Mouse (Mus musculus): ENCODE results near the gene Stap2.

GRCm38 (mm10) chr17:56034040-56034725 lies 28.8 kb upstream of the Stap2 start:
- TF ChIP-seq CTCF (IDR thresholded peaks at IDR 0.05; ENCODE audit: control insufficient read depth, insufficient read depth, low read length) = no peak
- no peak for TF ChIP-seq POLR2A (IDR thresholded peaks at IDR 0.05; ENCODE audit: borderline replicate concordance, control insufficient read depth, low read depth, low read length)
